26 mouse cellular contexts compared by ENCODE assay signal in the genomic region with DNA sequence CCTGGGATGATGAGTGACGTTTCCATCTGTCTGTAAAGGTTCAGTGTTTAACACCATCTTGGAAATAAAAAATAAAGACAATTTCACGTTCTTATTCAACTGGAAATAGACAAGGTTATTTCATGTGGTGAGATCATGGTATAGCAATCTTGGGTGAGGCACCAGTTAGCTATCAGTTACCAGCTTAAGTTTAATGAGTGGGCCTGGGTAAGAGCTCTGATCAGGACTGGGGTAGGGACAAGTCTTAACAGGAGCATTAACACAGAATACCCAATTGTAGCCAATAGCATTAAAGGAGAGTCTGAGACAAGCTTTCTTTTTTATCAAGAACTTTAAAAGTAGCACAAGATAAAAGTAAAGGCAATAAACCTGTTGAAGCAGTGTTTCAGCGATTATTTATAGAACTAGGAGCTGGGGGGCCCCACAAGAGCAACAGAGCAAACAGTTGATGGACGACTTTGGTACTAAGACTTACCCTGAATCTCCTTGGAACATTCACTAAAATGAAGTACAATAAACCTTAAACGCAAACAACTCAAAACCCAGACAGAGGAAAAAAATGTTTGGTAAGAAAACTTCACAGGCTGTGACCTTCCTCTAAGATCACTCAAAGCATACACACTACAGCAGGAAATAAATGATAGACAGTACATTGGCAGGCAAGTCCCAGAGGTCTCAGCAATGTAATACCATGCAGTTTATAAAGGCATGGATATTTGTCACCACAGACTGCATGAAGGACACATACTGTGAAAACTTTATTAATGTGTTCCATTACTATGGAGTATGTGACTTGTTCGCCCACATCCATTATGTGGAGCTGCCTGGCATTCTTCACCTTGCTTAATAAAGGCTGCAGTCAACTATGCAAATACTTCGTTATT.
DNase-seq lines count a peak whose midpoint lies in the region; ATAC-seq lines count a peak whose summit lies in the region.
"Had no signal": no experiment of that assay in that cellular context is flagged by ENCODE, and none has a peak within 500 bp of the region (broad histone marks: within the 10 kb centered on the region; RNA-seq: fewer than 3 reads in every experiment).

No protein-coding gene starts in this region.

- no peak; the same call in 1 of the 2 replicates for ATAC-seq in heart, embryonic 13.5 days (ENCODE audit: extremely low read depth, insufficient number of reproducible peaks, low FRiP score, low TSS enrichment)
- ATAC-seq in hindbrain, embryonic 13.5 days (ENCODE audit: low FRiP score) = 0 out of 2 replicates have a peak, but pooled peaks have one; percentile 52
- no peak for ATAC-seq in hindbrain, embryonic 11.5 days (ENCODE audit: low FRiP score)
- peak; percentile 57 for ATAC-seq in neural tube, embryonic 15.5 days (ENCODE audit: low FRiP score)
- ATAC-seq in forebrain, embryonic 11.5 days (replicated peaks; ENCODE audit: low FRiP score) = no peak
- ATAC-seq: forebrain, postnatal 0 days; hindbrain, postnatal 0 days had no signal

- H3K9me3 ChIP-seq in heart, embryonic 13.5 days = no peaks in the 10 kb centered on the region
- H3K9me3 ChIP-seq in hindbrain, embryonic 13.5 days = no peaks in the 10 kb centered on the region
- no peaks in the 10 kb centered on the region for H3K9me3 ChIP-seq in hindbrain, embryonic 11.5 days (ENCODE audit: control insufficient read depth, low read length)
- H3K9me3 ChIP-seq in neural tube, embryonic 15.5 days (replicated peaks) = no peaks in the 10 kb centered on the region
- no peaks in the 10 kb centered on the region for H3K9me3 ChIP-seq in forebrain, embryonic 11.5 days (ENCODE audit: control insufficient read depth, low read length)
- H3K9me3 ChIP-seq: embryonic facial prominence, embryonic 13.5 days; forebrain, embryonic 10.5 days; stomach, embryonic 15.5 days had no signal

- no peak overlapping the region for H3K4me3 ChIP-seq in heart, embryonic 13.5 days
- no peak overlapping the region for H3K4me3 ChIP-seq in hindbrain, embryonic 13.5 days
- H3K4me3 ChIP-seq in hindbrain, embryonic 11.5 days (ENCODE audit: low read depth, low read length) = no peak overlapping the region
- no peak overlapping the region for H3K4me3 ChIP-seq in neural tube, embryonic 15.5 days (replicated peaks)
- no peak overlapping the region for H3K4me3 ChIP-seq in forebrain, embryonic 11.5 days (ENCODE audit: low read depth, low read length)
- H3K4me3 ChIP-seq: embryonic facial prominence, embryonic 13.5 days; forebrain, embryonic 10.5 days; stomach, embryonic 15.5 days had no signal

- H3K9ac ChIP-seq in heart, embryonic 13.5 days = no peak overlapping the region
- H3K9ac ChIP-seq in hindbrain, embryonic 13.5 days = no peak overlapping the region
- H3K9ac ChIP-seq in hindbrain, embryonic 11.5 days (ENCODE audit: low read depth, low read length) = no peak overlapping the region
- H3K9ac ChIP-seq in neural tube, embryonic 15.5 days (replicated peaks) = no peak overlapping the region
- no peak overlapping the region for H3K9ac ChIP-seq in forebrain, embryonic 11.5 days (ENCODE audit: low read length)
- H3K9ac ChIP-seq: embryonic facial prominence, embryonic 13.5 days; forebrain, postnatal 0 days; liver, embryonic 14.5 days; stomach, embryonic 15.5 days had no signal

- peak overlapping the region; percentile 76 for H3K27ac ChIP-seq in heart, embryonic 13.5 days (replicated peaks)
- no peak overlapping the region for H3K27ac ChIP-seq in hindbrain, embryonic 13.5 days
- H3K27ac ChIP-seq in hindbrain, embryonic 11.5 days (ENCODE audit: low read depth, low read length) = no peak overlapping the region
- H3K27ac ChIP-seq in neural tube, embryonic 15.5 days (replicated peaks) = no peak overlapping the region
- no peak overlapping the region for H3K27ac ChIP-seq in forebrain, embryonic 11.5 days (ENCODE audit: low read depth, low read length)
- H3K27ac ChIP-seq: embryonic facial prominence, embryonic 13.5 days; forebrain, embryonic 10.5 days; hindbrain, postnatal 0 days; liver, embryonic 14.5 days; macrophage; stomach, embryonic 15.5 days had no signal

- no peaks in the 10 kb centered on the region for H3K36me3 ChIP-seq in heart, embryonic 13.5 days
- H3K36me3 ChIP-seq in hindbrain, embryonic 13.5 days = no peaks in the 10 kb centered on the region
- H3K36me3 ChIP-seq in hindbrain, embryonic 11.5 days (ENCODE audit: control insufficient read depth, insufficient read depth, low read length) = no peaks in the 10 kb centered on the region
- no peaks in the 10 kb centered on the region for H3K36me3 ChIP-seq in neural tube, embryonic 15.5 days
- no peaks in the 10 kb centered on the region for H3K36me3 ChIP-seq in forebrain, embryonic 11.5 days (ENCODE audit: control insufficient read depth, insufficient read depth, low read length)
- H3K36me3 ChIP-seq: embryonic facial prominence, embryonic 13.5 days; forebrain, embryonic 10.5 days; stomach, embryonic 15.5 days had no signal

- no peak for DNase-seq in heart, postnatal 14 days
- no peak for DNase-seq in hindbrain, embryonic 11.5 days (ENCODE audit: low spot score)
- DNase-seq in neural tube, embryonic 10.5 days (ENCODE audit: extremely low spot score, low spot score) = no peak
- DNase-seq in mesoderm, embryonic 11.5 days (ENCODE audit: low read depth, low spot score) = peak; percentile 2
- DNase-seq in forebrain, embryonic 11.5 days (ENCODE audit: low spot score) = no peak
- DNase-seq: adrenal gland, adult 2 months; adrenal gland, postnatal 36 days; B cell, adult 2 months; cerebellum, adult 18-20 months; forebrain, postnatal 0 days; gastrocnemius, postnatal 14 days; kidney, adult 18-20 months; liver; lung, adult 2 months; lung, postnatal 10 days; midbrain, embryonic 14.5 days; thymus, postnatal 14 days had no signal

- intact Hi-C loops in heart, postnatal 14 days (cut with DNase I) = no loop called here

- 49% methylated on average over 7 of the region's 7 CpGs for WGBS in heart, embryonic 13.5 days
- 81% methylated on average over 7 of the region's 7 CpGs for WGBS in hindbrain, embryonic 13.5 days
- WGBS in hindbrain, embryonic 11.5 days = 80% methylated on average over 7 of the region's 7 CpGs
- 66% methylated on average over 7 of the region's 7 CpGs for WGBS in neural tube, embryonic 15.5 days
- 86% methylated on average over 7 of the region's 7 CpGs for WGBS in forebrain, embryonic 11.5 days

- H3K4me1 ChIP-seq in heart, embryonic 13.5 days = peaks cover 17% of the 10 kb centered on the region
- no peaks in the 10 kb centered on the region for H3K4me1 ChIP-seq in hindbrain, embryonic 13.5 days (replicated peaks)
- no peaks in the 10 kb centered on the region for H3K4me1 ChIP-seq in hindbrain, embryonic 11.5 days (replicated peaks; ENCODE audit: control insufficient read depth, insufficient read depth, low read length)
- no peaks in the 10 kb centered on the region for H3K4me1 ChIP-seq in neural tube, embryonic 15.5 days
- H3K4me1 ChIP-seq in forebrain, embryonic 11.5 days (replicated peaks; ENCODE audit: control insufficient read depth, insufficient read depth, low read length) = no peaks in the 10 kb centered on the region
- H3K4me1 ChIP-seq: embryonic facial prominence, embryonic 13.5 days; forebrain, embryonic 10.5 days; stomach, embryonic 15.5 days had no signal

- peak overlapping the region; percentile 22; the same call in 1 of the 2 replicates for H3K4me2 ChIP-seq in heart, embryonic 13.5 days
- H3K4me2 ChIP-seq in hindbrain, embryonic 13.5 days = no peak overlapping the region
- no peak overlapping the region for H3K4me2 ChIP-seq in hindbrain, embryonic 11.5 days (replicated peaks; ENCODE audit: low read depth, low read length)
- H3K4me2 ChIP-seq in neural tube, embryonic 15.5 days = no peak overlapping the region
- no peak overlapping the region for H3K4me2 ChIP-seq in forebrain, embryonic 11.5 days (ENCODE audit: low read depth, low read length, severe bottlenecking)
- H3K4me2 ChIP-seq: embryonic facial prominence, embryonic 13.5 days; stomach, embryonic 15.5 days had no signal

- no peaks in the 10 kb centered on the region for H3K27me3 ChIP-seq in heart, embryonic 13.5 days (replicated peaks)
- no peaks in the 10 kb centered on the region for H3K27me3 ChIP-seq in hindbrain, embryonic 13.5 days
- H3K27me3 ChIP-seq in hindbrain, embryonic 11.5 days (ENCODE audit: control insufficient read depth, insufficient read depth, low read length) = no peaks in the 10 kb centered on the region
- H3K27me3 ChIP-seq in neural tube, embryonic 15.5 days (replicated peaks) = no peaks in the 10 kb centered on the region
- H3K27me3 ChIP-seq in forebrain, embryonic 11.5 days (ENCODE audit: control insufficient read depth, insufficient read depth, low read length) = no peaks in the 10 kb centered on the region
- H3K27me3 ChIP-seq: embryonic facial prominence, embryonic 13.5 days; stomach, embryonic 15.5 days had no signal

Comparison
In these comparisons a context has a peak if more than half of its experiments do, and no peak if none do; other contexts are left out.
1. ATAC-seq: peak in hindbrain, embryonic 13.5 days (single experiment) and neural tube, embryonic 15.5 days (single experiment); none in heart, embryonic 13.5 days (single experiment), hindbrain, embryonic 11.5 days (single experiment) and forebrain, embryonic 11.5 days (single experiment).